In the genomic region with DNA sequence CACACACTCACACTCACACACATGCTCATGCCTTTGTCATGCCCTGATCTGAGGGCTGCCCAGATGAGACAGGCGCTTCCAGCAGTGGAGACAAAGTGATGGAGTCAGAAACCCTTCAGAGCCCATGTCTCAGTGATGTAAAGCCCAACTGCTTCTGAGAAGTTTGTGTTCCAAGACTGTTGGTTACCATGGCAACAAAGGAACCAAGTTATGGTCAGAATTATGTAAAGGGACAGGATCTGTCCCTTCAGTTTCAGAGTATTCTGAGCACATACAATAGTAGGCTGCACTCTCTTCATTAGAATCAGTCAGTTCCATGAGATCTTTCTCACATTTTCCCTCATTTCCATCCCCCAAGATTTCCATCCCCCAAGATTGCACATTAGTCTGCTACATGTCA, we compare ENCODE assay signal across 18 mouse cellular contexts. TPM values are rescaled to one million over a fixed set of nuclear protein-coding genes. Genes with fewer than 3 reads are reported as not detected.
DNase-seq lines count a peak whose midpoint lies in the region; ATAC-seq and TF ChIP-seq lines count a peak whose summit lies in the region.
"Had no signal": no experiment of that assay in that cellular context is flagged by ENCODE, and none has a peak within 500 bp of the region (broad histone marks: within the 10 kb centered on the region; RNA-seq: fewer than 3 reads in every experiment).

Gene 1700034J05Rik (minus strand): TSS at position 165 of the 400 bp plus-strand sequence.

- H3K27ac ChIP-seq in forebrain, embryonic 13.5 days = no peak within 1 kb of the TSS
- H3K27ac ChIP-seq in forebrain, embryonic 11.5 days (ENCODE audit: low read depth, low read length) = no peak within 1 kb of the TSS
- peak within 1 kb of the TSS; percentile 75 for H3K27ac ChIP-seq in testis, adult 2 months (ENCODE audit: control insufficient read depth, insufficient read depth, low read depth, low read length)
- no peak within 1 kb of the TSS for H3K27ac ChIP-seq in stomach, postnatal 0 days (replicated peaks)
- H3K27ac ChIP-seq: embryonic facial prominence, embryonic 15.5 days had no signal

- 0 out of 2 replicates have a peak, but pooled peaks have one; percentile 19 for ATAC-seq in forebrain, embryonic 13.5 days
- no peak for ATAC-seq in forebrain, embryonic 11.5 days (replicated peaks; ENCODE audit: low FRiP score)
- ATAC-seq in stomach, postnatal 0 days (ENCODE audit: low FRiP score, low TSS enrichment) = no peak
- ATAC-seq in monocyte, adult 5-6 weeks (replicated peaks; ENCODE audit: insufficient number of reproducible peaks, low FRiP score, low TSS enrichment, poor library complexity, severe bottlenecking) = no peak

- no peak for DNase-seq in forebrain, embryonic 11.5 days (ENCODE audit: low spot score)
- peak; percentile 24 to 72 for DNase-seq in left cerebral cortex, postnatal 14 days (ENCODE audit: low spot score in 2 of 2)
- no peak for DNase-seq in left cerebral cortex, adult 11 months (ENCODE audit: low spot score)
- DNase-seq in testis, postnatal 10 days (ENCODE audit: low spot score) = no peak
- no peak for DNase-seq in stomach, postnatal 0 days (ENCODE audit: low spot score)
- DNase-seq: adrenal gland, postnatal 36 days; B cell, adult 2 months; cerebellum, adult 11-12 months; kidney, adult 9 months; right cerebral cortex, postnatal 25 days; thymus, postnatal 14 days had no signal

- H3K4me1 ChIP-seq in forebrain, embryonic 13.5 days = peaks cover 19% of the 10 kb centered on the region
- H3K4me1 ChIP-seq in forebrain, embryonic 11.5 days (replicated peaks; ENCODE audit: control insufficient read depth, insufficient read depth, low read length) = peaks cover 7% of the 10 kb centered on the region; the same call in 1 of the 2 replicates
- peaks cover 12% of the 10 kb centered on the region for H3K4me1 ChIP-seq in testis, adult 2 months (ENCODE audit: control insufficient read depth, insufficient read depth, low read length)
- no peaks in the 10 kb centered on the region for H3K4me1 ChIP-seq in stomach, postnatal 0 days (replicated peaks; ENCODE audit: control insufficient read depth, insufficient read depth)

- WGBS in forebrain, embryonic 13.5 days = 88% methylated on average over 1 of the region's 1 CpGs
- WGBS in forebrain, embryonic 11.5 days = 75% methylated on average over 1 of the region's 1 CpGs
- WGBS in stomach, postnatal 0 days = 87% methylated on average over 1 of the region's 1 CpGs

- TF ChIP-seq EP300 in stomach, postnatal 0 days (optimal IDR thresholded peaks at IDR 0.05) = no peak

- peak; percentile 47; the same call in 1 of the 2 replicates for TF ChIP-seq POLR2A in testis, adult 2 months (IDR thresholded peaks at IDR 0.05; ENCODE audit: control insufficient read depth, low read depth, low read length)

- intact Hi-C loops in left cerebral cortex, postnatal 14 days (cut with DNase I) = no loop called here

- H3K36me3 ChIP-seq in forebrain, embryonic 13.5 days (ENCODE audit: poor library complexity, severe bottlenecking) = no peaks in the 10 kb centered on the region
- no peaks in the 10 kb centered on the region for H3K36me3 ChIP-seq in forebrain, embryonic 11.5 days (ENCODE audit: control insufficient read depth, insufficient read depth, low read length)
- no peaks in the 10 kb centered on the region; the same call in none of the 2 replicates for H3K36me3 ChIP-seq in testis, adult 2 months (ENCODE audit: control insufficient read depth, insufficient read depth, low read length)
- no peaks in the 10 kb centered on the region for H3K36me3 ChIP-seq in stomach, postnatal 0 days (ENCODE audit: control insufficient read depth, insufficient read depth, low read length)
- H3K36me3 ChIP-seq: embryonic facial prominence, embryonic 15.5 days; liver, embryonic 15.5 days had no signal

- no peak within 1 kb of the TSS for H3K9ac ChIP-seq in forebrain, embryonic 13.5 days
- H3K9ac ChIP-seq in forebrain, embryonic 11.5 days (ENCODE audit: low read length) = no peak within 1 kb of the TSS
- H3K9ac ChIP-seq in stomach, postnatal 0 days (ENCODE audit: low read length) = no peak within 1 kb of the TSS
- H3K9ac ChIP-seq: embryonic facial prominence, embryonic 15.5 days; liver, embryonic 15.5 days had no signal

- no peak within 1 kb of the TSS for H3K4me2 ChIP-seq in forebrain, embryonic 13.5 days
- H3K4me2 ChIP-seq in forebrain, embryonic 11.5 days (ENCODE audit: low read depth, low read length, severe bottlenecking) = no peak within 1 kb of the TSS
- H3K4me2 ChIP-seq in stomach, postnatal 0 days (replicated peaks; ENCODE audit: low read depth) = no peak within 1 kb of the TSS
- H3K4me2 ChIP-seq: embryonic facial prominence, embryonic 15.5 days had no signal

- H3K27me3 ChIP-seq in forebrain, embryonic 13.5 days = no peaks in the 10 kb centered on the region
- H3K27me3 ChIP-seq in forebrain, embryonic 11.5 days (ENCODE audit: control insufficient read depth, insufficient read depth, low read length) = no peaks in the 10 kb centered on the region
- no peaks in the 10 kb centered on the region for H3K27me3 ChIP-seq in testis, adult 2 months (ENCODE audit: control insufficient read depth, insufficient read depth, low read length)
- no peaks in the 10 kb centered on the region for H3K27me3 ChIP-seq in stomach, postnatal 0 days (ENCODE audit: control insufficient read depth, insufficient read depth, low read length)
- H3K27me3 ChIP-seq: embryonic facial prominence, embryonic 15.5 days; liver, embryonic 15.5 days had no signal

- no peak for TF ChIP-seq CTCF in testis, adult 2 months (IDR thresholded peaks at IDR 0.05; ENCODE audit: control insufficient read depth, insufficient read depth, insufficient replicate concordance, low read depth, low read length)
- no peak for TF ChIP-seq CTCF in stomach, postnatal 0 days (IDR thresholded peaks at IDR 0.05; ENCODE audit: low read depth)

- no peaks in the 10 kb centered on the region for H3K9me3 ChIP-seq in forebrain, embryonic 13.5 days (replicated peaks)
- no peaks in the 10 kb centered on the region for H3K9me3 ChIP-seq in forebrain, embryonic 11.5 days (ENCODE audit: control insufficient read depth, low read length)
- no peaks in the 10 kb centered on the region for H3K9me3 ChIP-seq in stomach, postnatal 0 days (ENCODE audit: control insufficient read depth, low read length)
- H3K9me3 ChIP-seq: embryonic facial prominence, embryonic 15.5 days; liver, embryonic 15.5 days had no signal

- H3K4me3 ChIP-seq in forebrain, embryonic 13.5 days = no peak within 1 kb of the TSS
- H3K4me3 ChIP-seq in forebrain, embryonic 11.5 days (ENCODE audit: low read depth, low read length) = no peak within 1 kb of the TSS
- H3K4me3 ChIP-seq in testis, adult 2 months (ENCODE audit: control insufficient read depth, low read depth, low read length) = peak within 1 kb of the TSS; percentile 88
- no peak within 1 kb of the TSS for H3K4me3 ChIP-seq in stomach, postnatal 0 days (ENCODE audit: low read depth, low read length)
- H3K4me3 ChIP-seq: embryonic facial prominence, embryonic 15.5 days; liver, embryonic 15.5 days had no signal

RNA-seq across cellular contexts. Expression of gene 1700034J05Rik, which starts in this region (rescaled TPM):
- 0.05 and 0.08 TPM in 2 replicates for polyA plus RNA-seq in forebrain, embryonic 13.5 days (2015; fragmentation: Nextera tagmentation; extraction: Ambion mirVana)
- polyA plus RNA-seq in forebrain, embryonic 11.5 days (2014; fragmentation: Nextera tagmentation; extraction: Ambion mirVana) = 0.08 and 0.09 TPM in 2 replicates
- total RNA-seq in left cerebral cortex, postnatal 14 days (2021) = not detected
- 170 and 188 TPM in 2 replicates for polyA plus RNA-seq in testis, adult 2 months (2012; rRNA removed)
- polyA plus RNA-seq in stomach, postnatal 0 days (2015; fragmentation: Nextera tagmentation; extraction: Ambion mirVana) = 0.11 TPM in 1 of 2 replicates, not detected in the other
- 1.2 TPM in 1 of 3 replicates, not detected in the others for total RNA-seq in monocyte, adult 5-6 weeks (2017)
- total RNA-seq: adrenal gland, postnatal 36 days; common myeloid progenitor, adult 5-6 weeks; layer of hippocampus, adult 18-20 months had no signal

Comparison
In these comparisons a context has a peak if more than half of its experiments do, and no peak if none do; other contexts are left out.
1. RNA of gene 1700034J05Rik (polyA plus RNA-seq): 170 to 188 TPM in testis, adult 2 months; 0.08 to 0.09 TPM in forebrain, embryonic 11.5 days, 0.05 to 0.08 TPM in forebrain, embryonic 13.5 days and 0.11 TPM in stomach, postnatal 0 days; every median in the first group is over 100 times any median in the second.
2. Peak in ATAC-seq in forebrain, embryonic 13.5 days; RNA of the gene not detected or under 1 TPM.
3. Peak in DNase-seq in left cerebral cortex, postnatal 14 days; RNA of the gene not detected or under 1 TPM.